Mouse (Mus musculus) erythroblast, embryonic 14.5 days (primary cell): ENCODE measurements around the gene Polr2b.

Experiments
- GATA1 ChIP-seq: IDR thresholded peaks from 2 replicates; pipeline ENCODE4 v1.6.1; 2012; ENCODE audit warnings: low read length, inconsistent platforms, mixed read lengths
- TAL1 ChIP-seq: IDR thresholded peaks from 3 replicates; pipeline ENCODE4 v1.6.1; 2012; ENCODE audit warnings: low read length, inconsistent platforms, mixed read lengths

DNA sequence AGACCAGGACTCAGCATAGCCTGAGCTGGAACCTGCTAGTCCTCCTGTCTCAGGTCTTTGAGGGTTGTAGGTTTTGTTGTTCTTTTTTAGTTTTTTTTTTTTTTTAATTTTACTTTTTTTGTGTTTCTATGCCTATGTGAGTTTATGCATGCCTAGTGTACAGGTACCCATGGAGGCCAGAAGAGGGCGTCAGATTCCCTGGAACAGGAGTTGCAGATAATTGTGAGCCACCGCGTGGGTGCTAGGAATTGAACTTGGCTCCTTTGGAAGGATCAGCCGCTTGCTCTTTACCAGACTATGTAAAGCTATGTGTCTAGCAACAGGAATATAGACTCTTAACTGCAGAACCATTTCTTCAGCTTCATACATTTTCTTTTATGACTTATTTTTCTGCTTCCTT lies 4.3 kb downstream of the Polr2b start:
- TF ChIP-seq GATA1, result no peak
- TF ChIP-seq TAL1, result no peak
